Mouse (Mus musculus) embryo, embryonic 10 days (tissue): ENCODE data around the gene Chka.

Experiments used
- DNase-seq: peaks from one replicate; pipeline ENCODE4 v3.0.0-alpha.2; 2015; ENCODE audit warnings: low spot score

Chka gene

GRCm38 (mm10) chr19:3851502-3851962, at the start of gene Chka:
Gene Chka (plus strand): TSS chr19:3851773.
- peak; percentile 99 for DNase-seq

GRCm38 (mm10) chr19:3805526-3805925, 46.0 kb upstream of the Chka start:
- DNase-seq = no peak

GRCm38 (mm10) chr19:3810536-3811233, 40.9 kb upstream of the Chka start:
- DNase-seq = no peak

DNA sequence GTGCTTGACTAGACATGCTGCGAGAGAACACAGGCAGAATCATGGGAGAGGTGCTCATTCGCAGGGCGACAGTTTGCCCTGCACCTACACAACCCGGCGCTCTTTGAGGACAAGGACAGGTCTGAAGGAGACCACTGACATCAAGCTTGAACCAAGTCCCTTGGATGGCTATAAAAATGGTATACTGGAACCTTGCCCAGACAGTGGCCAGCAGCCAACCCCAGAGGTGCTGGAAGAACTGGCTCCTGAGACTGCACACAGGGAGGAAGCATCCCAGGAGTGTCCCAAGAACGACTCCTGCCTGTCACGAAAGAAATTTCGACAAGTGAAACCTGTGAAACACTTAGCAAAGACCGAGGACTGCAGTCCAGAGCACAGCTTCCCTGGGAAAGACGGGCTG, 37.1 kb upstream of the Chka start:
- no peak for DNase-seq

GRCm38 (mm10) chr19:3815824-3816223, 35.7 kb upstream of the Chka start:
- no peak for DNase-seq

GRCm38 (mm10) chr19:3819080-3819479, 32.5 kb upstream of the Chka start:
- no peak for DNase-seq

DNA sequence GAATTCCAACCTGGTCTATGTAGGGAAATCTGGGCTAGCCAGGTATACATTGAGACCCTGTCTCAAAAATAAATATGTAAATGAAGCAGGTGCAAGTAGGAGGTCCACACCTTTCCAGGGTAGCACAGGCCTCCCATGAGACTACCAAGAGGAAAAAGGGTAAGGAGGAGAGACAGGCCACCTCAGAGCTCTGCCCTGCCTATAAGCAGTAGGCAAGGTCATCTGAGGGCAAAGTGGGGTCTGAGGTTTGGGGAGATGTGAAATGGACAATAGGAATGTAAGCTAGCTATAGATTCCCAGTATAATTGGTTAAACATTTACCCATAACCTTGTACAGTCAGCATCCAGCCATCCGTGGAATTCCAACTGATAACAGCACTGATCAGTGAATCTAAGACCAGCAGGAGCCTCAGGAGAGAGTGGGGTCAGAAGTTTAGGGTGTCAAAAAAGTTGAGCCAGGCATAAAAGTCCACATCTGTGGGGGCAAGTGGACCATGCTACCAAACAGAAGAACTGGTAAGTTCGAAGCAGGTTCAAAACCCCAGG, 31.6 kb upstream of the Chka start:
- DNase-seq = no peak

- DNase-seq = no peak
These were observed 26.5 kb upstream of the Chka start for GRCm38 (mm10) chr19:3825044-3825443.

GRCm38 (mm10) chr19:3829863-3830262, 21.7 kb upstream of the Chka start:
- DNase-seq = no peak

GRCm38 (mm10) chr19:3831716-3832115, 19.9 kb upstream of the Chka start:
- DNase-seq = no peak

DNA sequence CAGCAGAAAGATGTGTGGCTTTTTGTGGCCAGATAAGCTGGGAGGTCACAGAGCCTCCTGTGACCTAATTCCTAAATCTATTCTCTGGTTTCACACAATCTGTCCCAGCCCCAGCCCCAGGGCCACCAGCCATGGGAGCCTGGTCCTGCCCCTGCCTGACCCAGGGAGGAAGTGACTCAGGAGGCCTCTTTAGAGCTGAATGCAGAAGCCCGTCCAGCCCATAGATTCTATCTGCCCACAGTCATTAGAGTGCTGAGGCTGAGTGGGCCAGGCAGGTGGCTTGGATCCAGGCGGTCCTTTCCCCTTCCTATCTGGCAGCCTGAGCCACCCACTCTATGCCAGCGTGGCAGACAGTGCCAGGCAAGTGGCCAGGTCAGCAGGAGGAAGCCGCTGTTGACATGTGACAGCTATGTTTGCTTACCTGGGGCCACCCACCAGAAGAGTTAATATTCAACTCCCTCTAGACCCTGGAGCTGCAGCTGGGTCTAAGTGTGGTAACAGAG, 18.7 kb upstream of the Chka start:
- no peak for DNase-seq

- no peak for DNase-seq
These were observed 17.3 kb upstream of the Chka start for GRCm38 (mm10) chr19:3834301-3834700.

DNA sequence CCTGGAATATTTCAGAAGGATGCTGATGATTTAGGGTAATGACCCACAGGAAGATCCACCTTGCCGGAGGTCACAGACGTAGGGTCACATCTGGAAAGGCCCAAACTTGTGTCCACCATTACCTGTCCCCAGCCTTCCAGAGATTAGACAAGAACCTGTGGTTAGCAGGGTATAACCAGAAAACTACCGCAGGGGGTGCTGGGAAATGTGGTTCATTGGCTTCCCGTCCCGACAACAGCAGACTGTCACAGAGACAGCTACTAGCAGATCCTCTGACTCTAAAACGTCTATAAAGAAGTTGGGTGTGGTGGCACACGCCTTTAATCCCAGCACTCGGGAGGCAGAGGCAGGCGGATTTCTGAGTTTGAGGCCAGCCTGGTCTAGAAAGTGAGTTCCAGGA, 14.8 kb upstream of the Chka start:
- DNase-seq = no peak

DNA sequence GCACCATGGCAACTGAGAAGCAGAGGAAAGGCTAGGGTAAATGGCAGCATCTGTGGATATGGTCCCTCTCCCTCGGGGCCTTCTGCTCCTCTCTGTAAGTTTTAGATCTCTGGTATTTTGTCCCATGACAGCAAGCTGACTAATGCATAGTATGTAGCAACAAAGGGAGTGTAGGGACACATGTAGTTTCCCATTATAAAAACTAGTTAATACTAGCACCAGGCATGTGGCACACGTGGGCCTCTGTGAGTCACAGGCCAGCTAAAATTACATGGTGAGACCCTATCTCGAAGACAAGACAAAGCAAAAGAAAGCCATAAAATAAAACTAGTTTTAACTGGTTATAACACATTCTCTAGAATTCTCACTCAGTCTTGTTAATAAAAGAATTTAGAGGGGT, 12.6 kb upstream of the Chka start:
- no peak for DNase-seq

DNA sequence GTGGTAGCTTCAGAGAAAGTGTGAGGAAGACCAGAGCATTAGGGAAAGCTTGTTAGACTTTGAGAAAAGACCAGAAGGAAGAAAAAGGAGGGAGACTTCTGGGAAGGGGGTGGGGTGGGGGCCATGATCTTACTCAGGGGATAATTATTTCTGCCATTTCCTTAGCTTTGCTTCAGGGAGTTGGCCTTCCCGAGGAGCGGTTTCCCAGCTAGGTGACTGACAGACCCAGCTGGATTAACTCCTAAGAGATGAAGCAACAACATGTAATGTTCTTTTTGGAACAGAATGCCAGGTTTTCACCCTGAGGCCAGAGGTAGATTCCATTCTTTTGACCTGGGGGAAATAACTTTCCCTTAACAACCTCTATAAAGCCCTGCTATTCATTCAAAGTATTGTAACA, 11.9 kb upstream of the Chka start:
- no peak for DNase-seq

- DNase-seq = no peak
These were observed 11.3 kb upstream of the Chka start for GRCm38 (mm10) chr19:3840214-3840651.

GRCm38 (mm10) chr19:3840685-3841084, 10.9 kb upstream of the Chka start:
- no peak for DNase-seq

DNA sequence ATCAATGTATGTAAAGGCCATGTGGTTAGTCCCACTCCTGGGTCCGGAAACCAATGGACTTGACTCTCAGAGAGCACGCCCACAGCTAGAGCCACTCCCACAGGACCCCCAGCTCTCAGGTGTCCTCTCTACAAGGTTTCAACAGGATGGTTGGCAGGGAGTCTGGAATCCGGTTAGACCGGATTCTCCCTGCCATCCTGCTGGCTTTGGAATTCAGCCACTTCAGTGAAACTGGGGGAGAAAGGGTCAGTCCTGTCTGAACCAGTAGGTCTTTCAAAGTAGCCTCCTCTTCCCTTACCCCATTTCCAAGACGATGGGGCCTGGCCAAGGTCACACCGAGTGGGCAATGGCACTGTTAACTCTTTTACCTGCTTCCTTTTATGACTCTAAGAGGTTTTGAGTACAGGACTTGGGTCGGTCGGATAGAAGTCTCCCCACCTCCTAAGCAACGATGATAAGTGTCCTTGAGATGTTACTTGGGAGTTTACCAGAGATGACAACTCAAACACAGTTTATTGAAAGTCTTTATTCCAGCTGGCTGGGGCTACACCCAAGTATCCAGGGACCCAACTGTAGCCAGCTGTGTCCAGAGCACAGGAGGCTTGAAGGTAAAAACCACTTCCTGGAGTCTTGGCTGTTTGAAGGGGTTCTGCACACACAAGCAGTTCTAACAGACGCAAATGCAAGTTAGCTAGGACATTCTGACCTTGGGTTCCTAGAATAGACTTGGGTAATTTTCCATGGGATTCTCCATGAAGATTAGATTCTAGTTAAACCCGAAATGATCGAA, 9.0 kb upstream of the Chka start:
- peak; percentile 44 for DNase-seq

GRCm38 (mm10) chr19:3843629-3844028, 7.9 kb upstream of the Chka start:
- DNase-seq = no peak

DNA sequence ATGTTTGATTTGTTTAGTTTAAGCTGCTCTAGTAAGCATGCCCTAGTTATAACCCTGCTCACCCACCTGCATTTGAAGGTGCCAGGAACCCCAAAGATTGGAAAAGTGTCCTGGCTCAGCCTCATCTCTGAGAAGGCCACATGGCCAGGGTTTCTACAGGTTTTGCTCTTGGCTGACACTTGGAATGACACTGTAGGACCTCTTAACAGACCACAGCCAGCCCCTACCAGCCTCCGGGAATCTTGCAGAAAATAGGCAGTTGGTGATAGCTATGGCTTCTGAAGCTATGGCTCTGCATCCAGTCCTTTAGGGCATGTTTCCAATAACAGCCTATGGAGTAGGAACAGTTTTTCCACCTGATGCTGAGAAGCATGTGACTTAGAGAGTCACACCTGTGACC, 6.7 kb upstream of the Chka start:
- DNase-seq = no peak

- DNase-seq = no peak
These were observed 6.2 kb upstream of the Chka start for GRCm38 (mm10) chr19:3845339-3845738.

DNA sequence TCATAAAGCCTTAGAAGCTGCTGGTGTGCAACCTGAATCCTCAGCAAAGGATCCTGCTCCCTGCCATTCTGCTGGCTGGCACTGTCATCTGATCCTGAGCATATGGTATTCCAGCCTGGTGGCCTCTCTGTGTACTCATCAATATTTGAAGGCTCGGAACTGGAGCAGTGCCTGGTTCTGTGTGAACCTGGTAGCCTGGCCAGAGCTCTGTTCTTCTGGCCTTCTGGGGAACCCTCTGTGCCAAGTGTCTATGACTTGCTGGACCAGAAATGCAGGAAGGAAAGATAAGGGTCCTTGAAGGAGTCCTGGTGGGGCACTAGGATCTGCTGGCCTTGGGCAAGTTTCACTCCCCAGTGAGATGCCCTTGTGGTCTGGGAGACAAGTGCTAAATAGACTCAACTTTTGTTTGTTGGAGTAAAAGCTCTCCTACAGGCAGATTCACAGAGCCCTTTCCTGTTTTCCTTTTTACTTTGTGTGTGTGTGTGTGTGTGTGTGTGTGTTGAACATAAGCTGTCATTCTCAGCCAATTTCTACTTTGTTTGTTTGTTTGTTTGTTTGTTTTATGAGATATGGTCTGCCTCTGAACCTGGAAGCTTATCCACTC, 5.7 kb upstream of the Chka start:
- no peak for DNase-seq
